Mouse (Mus musculus): ENCODE data around the gene Itga2b. TPM values are rescaled to one million over a fixed set of nuclear protein-coding genes. Genes with fewer than 3 reads are reported as not detected.
A peak's percentile ranks its signal among the peaks of the same experiment; 100 is the strongest.

Itga2b gene
- polyA plus RNA-seq, 2 experiments: 20.0 to 35.4 TPM

- Histone ChIP-seq H3K4me2 (ENCODE audit: low read depth) (no peak overlapping the region), H3K4me3 (ENCODE audit: insufficient read depth in 1 of 2, low read depth in 2 of 2, low read length in 2 of 2) (no peak overlapping the region), H3K9ac (replicated peaks) (no peak overlapping the region), H3K36me3 (replicated peaks; ENCODE audit: control insufficient read depth, insufficient read depth, low read depth) (no peaks in the 10 kb centered on the region), H3K27me3 (ENCODE audit: control insufficient read depth, insufficient read depth, low read length) (peaks cover 23% of the 10 kb centered on the region), H3K4me1 (replicated peaks; ENCODE audit: control insufficient read depth in 2 of 2, insufficient read depth in 2 of 2, low read length in 1 of 2) (0 out of 4 replicates have a peak, but pooled peaks cover 0 to 3% of the 10 kb centered on the region in 2 experiments), H3K9me3 (ENCODE audit: control insufficient read depth, low read length) (no peaks in the 10 kb centered on the region), H3K27ac (no peak overlapping the region)
- DNase-seq (ENCODE audit: low read depth in 3 of 3, low spot score in 3 of 3): no peak
- ATAC-seq (ENCODE audit: insufficient read depth): no peak
- TF ChIP-seq CTCF (IDR thresholded peaks at IDR 0.05; ENCODE audit: low read depth) (no peak), EP300 (IDR thresholded peaks at IDR 0.05; ENCODE audit: low read depth) (no peak)
- WGBS (ENCODE audit: insufficient replicate concordance): 74% methylated on average over 10 of the region's 10 CpGs
These were observed 33.5 kb downstream of the Itga2b start for GRCm38 (mm10) chr11:102436471-102436790.

GRCm38 (mm10) chr11:102435754-102436470, 34.0 kb downstream of the Itga2b start:
- Histone ChIP-seq H3K4me3 (ENCODE audit: insufficient read depth in 1 of 2, low read depth in 2 of 2, low read length in 2 of 2) (no peak overlapping the region), H3K36me3 (replicated peaks; ENCODE audit: control insufficient read depth, insufficient read depth, low read depth) (no peaks in the 10 kb centered on the region), H3K9me3 (ENCODE audit: control insufficient read depth, low read length) (no peaks in the 10 kb centered on the region), H3K4me1 (replicated peaks; ENCODE audit: control insufficient read depth in 2 of 2, insufficient read depth in 2 of 2, low read length in 1 of 2) (0 out of 4 replicates have a peak, but pooled peaks cover 0 to 6% of the 10 kb centered on the region in 2 experiments), H3K27me3 (ENCODE audit: control insufficient read depth, insufficient read depth, low read length) (peaks cover 23% of the 10 kb centered on the region), H3K4me2 (ENCODE audit: low read depth) (no peak overlapping the region), H3K9ac (replicated peaks) (no peak overlapping the region), H3K27ac (no peak overlapping the region)
- TF ChIP-seq EP300 (IDR thresholded peaks at IDR 0.05; ENCODE audit: low read depth) (no peak), CTCF (IDR thresholded peaks at IDR 0.05; ENCODE audit: low read depth) (no peak)
- WGBS (ENCODE audit: insufficient replicate concordance): 79% methylated on average over 18 of the region's 18 CpGs
- DNase-seq (ENCODE audit: low read depth in 3 of 3, low spot score in 3 of 3): no peak
- no peak for ATAC-seq (ENCODE audit: insufficient read depth)

- Histone ChIP-seq H3K4me2 (ENCODE audit: low read depth) (no peak overlapping the region), H3K9ac (replicated peaks) (no peak overlapping the region), H3K36me3 (replicated peaks; ENCODE audit: control insufficient read depth, insufficient read depth, low read depth) (no peaks in the 10 kb centered on the region), H3K27ac (no peak overlapping the region), H3K4me3 (ENCODE audit: insufficient read depth in 1 of 2, low read depth in 2 of 2, low read length in 2 of 2) (no peak overlapping the region), H3K4me1 (replicated peaks; ENCODE audit: control insufficient read depth in 2 of 2, insufficient read depth in 2 of 2, low read length in 1 of 2) (peaks cover 0 to 6% of the 10 kb centered on the region in 2 experiments; a peak in 2 of 4 replicates), H3K27me3 (ENCODE audit: control insufficient read depth, insufficient read depth, low read length) (peaks cover 23% of the 10 kb centered on the region), H3K9me3 (ENCODE audit: control insufficient read depth, low read length) (no peaks in the 10 kb centered on the region)
- TF ChIP-seq CTCF (IDR thresholded peaks at IDR 0.05; ENCODE audit: low read depth) (no peak), EP300 (IDR thresholded peaks at IDR 0.05; ENCODE audit: low read depth) (no peak)
- DNase-seq (ENCODE audit: low read depth in 3 of 3, low spot score in 3 of 3): no peak
- WGBS (ENCODE audit: insufficient replicate concordance): 79% methylated on average over 11 of the region's 11 CpGs
- no peak for ATAC-seq (ENCODE audit: insufficient read depth)
These were observed 34.9 kb downstream of the Itga2b start for GRCm38 (mm10) chr11:102434816-102435705.

- peak; percentile 17; the same call in 1 of the 2 replicates for ATAC-seq (ENCODE audit: insufficient read depth)
- WGBS (ENCODE audit: insufficient replicate concordance): 16% methylated on average over 7 of the region's 7 CpGs
These were observed 35.5 kb downstream of the Itga2b start for GRCm38 (mm10) chr11:102434406-102434805.

GRCm38 (mm10) chr11:102433866-102434265, 36.1 kb downstream of the Itga2b start:
- H3K36me3 ChIP-seq (replicated peaks; ENCODE audit: control insufficient read depth, insufficient read depth, low read depth): no peaks in the 10 kb centered on the region
- no peaks in the 10 kb centered on the region for H3K9me3 ChIP-seq (ENCODE audit: control insufficient read depth, low read length)
- no peak overlapping the region for H3K4me2 ChIP-seq (ENCODE audit: low read depth)
- H3K27me3 ChIP-seq (ENCODE audit: control insufficient read depth, insufficient read depth, low read length): peaks cover 19% of the 10 kb centered on the region
- no peak for DNase-seq (ENCODE audit: low read depth in 3 of 3, low spot score in 3 of 3)
- H3K4me3 ChIP-seq (ENCODE audit: insufficient read depth in 1 of 2, low read depth in 2 of 2, low read length in 2 of 2): no peak overlapping the region
- 85% methylated on average over 7 of the region's 7 CpGs for WGBS (ENCODE audit: insufficient replicate concordance)
- no peak overlapping the region for H3K9ac ChIP-seq (replicated peaks)
- TF ChIP-seq EP300 (IDR thresholded peaks at IDR 0.05; ENCODE audit: low read depth) (no peak), CTCF (IDR thresholded peaks at IDR 0.05; ENCODE audit: low read depth) (no peak)
- no peak overlapping the region for H3K27ac ChIP-seq
- peaks cover 5 to 14% of the 10 kb centered on the region in 2 experiments; a peak in 3 of 4 replicates for H3K4me1 ChIP-seq (replicated peaks; ENCODE audit: control insufficient read depth in 2 of 2, insufficient read depth in 2 of 2, low read length in 1 of 2)
- ATAC-seq (ENCODE audit: insufficient read depth): no peak

More at GRCm38 (mm10) chr11:102434406-102434805, 35.5 kb downstream of the Itga2b start:
- no peaks in the 10 kb centered on the region for H3K36me3 ChIP-seq (replicated peaks; ENCODE audit: control insufficient read depth, insufficient read depth, low read depth)
- no peaks in the 10 kb centered on the region for H3K9me3 ChIP-seq (ENCODE audit: control insufficient read depth, low read length)
- H3K4me1 ChIP-seq (replicated peaks; ENCODE audit: control insufficient read depth in 2 of 2, insufficient read depth in 2 of 2, low read length in 1 of 2): peaks cover 5 to 12% of the 10 kb centered on the region in 2 experiments; a peak in 3 of 4 replicates
- DNase-seq (ENCODE audit: low read depth in 3 of 3, low spot score in 3 of 3): peak; percentile 62 to 74 (median 66)
- H3K4me2 ChIP-seq (ENCODE audit: low read depth): no peak overlapping the region
- no peak overlapping the region for H3K4me3 ChIP-seq (ENCODE audit: insufficient read depth in 1 of 2, low read depth in 2 of 2, low read length in 2 of 2)
- no peak overlapping the region for H3K27ac ChIP-seq
- TF ChIP-seq EP300 (IDR thresholded peaks at IDR 0.05; ENCODE audit: low read depth) (no peak), CTCF (IDR thresholded peaks at IDR 0.05; ENCODE audit: low read depth) (peak; percentile 98)
- no peak overlapping the region for H3K9ac ChIP-seq (replicated peaks)
- peaks cover 19% of the 10 kb centered on the region for H3K27me3 ChIP-seq (ENCODE audit: control insufficient read depth, insufficient read depth, low read length)
